Mouse (Mus musculus) lung, adult 2 months (tissue): ENCODE data around the gene Piga.

ENCODE experiments used
- CTCF ChIP-seq: fragments of 200-500 bp; IDR thresholded peaks from 2 replicates; pipeline ENCODE4 v1.5.1; 2011; ENCODE audit warnings: mild to moderate bottlenecking, low read length, control low read depth; ENCODE audit not compliant: insufficient read depth
- POLR2A ChIP-seq: fragments of 200-500 bp; IDR thresholded peaks from 2 replicates; pipeline ENCODE4 v1.6.1; 2011; ENCODE audit warnings: low read depth, mild to moderate bottlenecking, control low read depth, low read length, borderline replicate concordance; ENCODE audit errors: extremely low read depth

GRCm38 (mm10) chrX:164447682-164448071 is 28.1 kb downstream of the Piga start:
- TF ChIP-seq CTCF (no peak), POLR2A (no peak)
